Mouse (Mus musculus) olfactory bulb, adult 2 months (tissue): ENCODE results near the gene Bcs1l.

Experiments used
- CTCF ChIP-seq: fragments of 200-500 bp; IDR thresholded peaks from 2 replicates; pipeline ENCODE4 v1.5.1; 2012; ENCODE audit warnings: low read depth, mild to moderate bottlenecking, low read length, moderate library complexity; ENCODE audit not compliant: insufficient read depth
- POLR2A ChIP-seq: fragments of 200-500 bp; IDR thresholded peaks from 2 replicates; pipeline ENCODE4 v1.6.1; 2012; ENCODE audit warnings: mild to moderate bottlenecking, low read depth, low read length, moderate library complexity; ENCODE audit not compliant: insufficient read depth

DNA sequence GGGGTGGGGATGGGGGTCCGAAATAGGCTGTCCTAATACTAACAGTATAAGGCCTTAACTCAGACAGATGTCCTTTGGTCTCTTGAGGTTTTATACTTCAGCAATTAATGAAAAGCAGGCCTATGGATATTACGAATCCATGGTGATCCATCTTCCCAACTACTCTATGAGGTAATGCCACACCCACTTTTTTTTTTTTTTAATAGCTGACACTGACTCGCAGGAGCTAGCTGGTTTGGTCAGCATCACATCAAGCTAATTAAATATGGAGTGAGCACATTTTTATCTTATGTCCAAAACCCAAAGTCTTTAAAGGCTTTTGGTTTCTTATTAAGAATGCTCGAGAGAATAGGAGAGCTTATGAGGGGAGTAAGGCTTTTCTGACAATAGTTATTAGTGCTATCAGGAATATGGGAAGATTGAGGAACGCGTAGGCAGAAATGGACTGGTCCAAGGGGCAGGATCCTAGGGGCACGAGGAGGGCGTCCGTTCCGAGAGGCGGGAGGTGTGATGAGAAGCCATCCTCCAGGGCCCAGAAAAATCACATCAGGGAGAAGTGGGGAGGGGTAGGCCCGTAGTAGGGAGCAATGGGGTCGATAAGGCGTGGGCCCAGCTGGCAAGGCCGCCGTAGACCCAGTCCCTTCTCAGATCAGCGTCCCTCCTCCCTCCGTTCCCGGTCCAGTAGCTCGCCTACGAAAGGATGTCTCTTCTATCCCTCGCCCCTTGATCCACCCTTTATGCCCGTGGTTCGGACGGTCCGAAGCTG is 12.6 kb downstream of the Bcs1l start:
- no peak for TF ChIP-seq CTCF
- no peak for TF ChIP-seq POLR2A
